ENCODE assay signal across 9 mouse cellular contexts in genomic region chr4:62612601-62613501, GRCm38 (mm10). TPM values are rescaled to one million over a fixed set of nuclear protein-coding genes. Genes with fewer than 3 reads are reported as not detected.
A peak's percentile ranks its signal among the peaks of the same experiment; 100 is the strongest.
DNase-seq lines count a peak whose midpoint lies in the region; ATAC-seq and TF ChIP-seq lines count a peak whose summit lies in the region.
"Had no signal": no experiment of that assay in that cellular context is flagged by ENCODE, and none has a peak within 500 bp of the region (broad histone marks: within the 10 kb centered on the region; RNA-seq: fewer than 3 reads in every experiment).

No protein-coding gene starts in this region.

- no peak for ATAC-seq in neural tube, embryonic 11.5 days (ENCODE audit: insufficient read depth, low FRiP score, low TSS enrichment)
- ATAC-seq in forebrain, embryonic 11.5 days (replicated peaks; ENCODE audit: low FRiP score) = peak; percentile 73

- H3K36me3 ChIP-seq in neural tube, embryonic 11.5 days (ENCODE audit: control insufficient read depth, insufficient read depth, low read length) = no peaks in the 10 kb centered on the region
- no peaks in the 10 kb centered on the region for H3K36me3 ChIP-seq in forebrain, embryonic 11.5 days (ENCODE audit: control insufficient read depth, insufficient read depth, low read length)
- H3K36me3 ChIP-seq: G1E had no signal

- H3K4me3 ChIP-seq in neural tube, embryonic 11.5 days (ENCODE audit: low read depth, low read length) = no peak overlapping the region
- H3K4me3 ChIP-seq in forebrain, embryonic 11.5 days (ENCODE audit: low read depth, low read length) = no peak overlapping the region
- H3K4me3 ChIP-seq in lung, adult 2 months (replicated peaks; ENCODE audit: extremely low read depth, low read depth, low read length) = no peak overlapping the region

- no peak for DNase-seq in neural tube, embryonic 11.5 days (ENCODE audit: low spot score)
- DNase-seq in neural tube, embryonic 10.5 days (ENCODE audit: extremely low spot score, low spot score) = no peak
- peak; percentile 71 for DNase-seq in forebrain, embryonic 11.5 days (ENCODE audit: low spot score)
- DNase-seq in layer of hippocampus, adult 11-12 months (ENCODE audit: low spot score) = peak; percentile 76
- DNase-seq in lung, adult 2 months = peak; percentile 52
- DNase-seq in right cerebral cortex, postnatal 10 days (ENCODE audit: low spot score in 2 of 2) = peak; percentile 89 to 91
- DNase-seq in spleen, adult 18-20 months = no peak
- no peak for DNase-seq in natural killer cell, adult 2 months (ENCODE audit: low spot score in 2 of 2)

- no peak overlapping the region; the same call in 1 of the 2 replicates for H3K9ac ChIP-seq in neural tube, embryonic 11.5 days (ENCODE audit: low read length)
- peak overlapping the region; percentile 24; the same call in 1 of the 2 replicates for H3K9ac ChIP-seq in forebrain, embryonic 11.5 days (ENCODE audit: low read length)

- TF ChIP-seq CTCF in lung, adult 2 months (IDR thresholded peaks at IDR 0.05; ENCODE audit: insufficient read depth, low read length) = no peak

- peak overlapping the region; percentile 60 for H3K27ac ChIP-seq in neural tube, embryonic 11.5 days (ENCODE audit: low read depth, low read length)
- peak overlapping the region; percentile 84 for H3K27ac ChIP-seq in forebrain, embryonic 11.5 days (ENCODE audit: low read depth, low read length)

- H3K27me3 ChIP-seq in neural tube, embryonic 11.5 days (ENCODE audit: control insufficient read depth, insufficient read depth, low read length) = no peaks in the 10 kb centered on the region
- H3K27me3 ChIP-seq in forebrain, embryonic 11.5 days (ENCODE audit: control insufficient read depth, insufficient read depth, low read length) = no peaks in the 10 kb centered on the region

- no peak overlapping the region for H3K4me2 ChIP-seq in neural tube, embryonic 11.5 days (ENCODE audit: low read depth)
- H3K4me2 ChIP-seq in forebrain, embryonic 11.5 days (ENCODE audit: low read depth, low read length, severe bottlenecking) = peak overlapping the region; percentile 26

- no peaks in the 10 kb centered on the region for H3K9me3 ChIP-seq in neural tube, embryonic 11.5 days (ENCODE audit: control insufficient read depth, low read length)
- no peaks in the 10 kb centered on the region for H3K9me3 ChIP-seq in forebrain, embryonic 11.5 days (ENCODE audit: control insufficient read depth, low read length)

- 23% methylated on average over 22 of the region's 22 CpGs for WGBS in neural tube, embryonic 11.5 days
- 31% methylated on average over 22 of the region's 22 CpGs for WGBS in forebrain, embryonic 11.5 days
- WGBS in lung, adult 2 months = 31% methylated on average over 22 of the region's 22 CpGs

- peaks cover 18% of the 10 kb centered on the region for H3K4me1 ChIP-seq in neural tube, embryonic 11.5 days (ENCODE audit: control insufficient read depth, insufficient read depth, low read length)
- H3K4me1 ChIP-seq in forebrain, embryonic 11.5 days (replicated peaks; ENCODE audit: control insufficient read depth, insufficient read depth, low read length) = peaks cover 20% of the 10 kb centered on the region
- H3K4me1 ChIP-seq in lung, adult 2 months (ENCODE audit: control insufficient read depth, insufficient read depth, low read length) = peaks cover 16% of the 10 kb centered on the region

- TF ChIP-seq POLR2A in lung, adult 2 months (IDR thresholded peaks at IDR 0.05; ENCODE audit: borderline replicate concordance, extremely low read depth, low read depth, low read length) = no peak

RNA-seq across cellular contexts. Expression of gene Rgs3, which starts 53.2 kb away (rescaled TPM):
- polyA plus RNA-seq in neural tube, embryonic 11.5 days (2014; fragmentation: Nextera tagmentation; extraction: Ambion mirVana) = 29.4 and 31.6 TPM in 2 replicates
- polyA plus RNA-seq in forebrain, embryonic 11.5 days (2014; fragmentation: Nextera tagmentation; extraction: Ambion mirVana) = 33.6 and 39.7 TPM in 2 replicates
- 97.1 and 104 TPM in 2 replicates for polyA plus RNA-seq in lung, adult 2 months (2012; rRNA removed)
- polyA plus RNA-seq: G1E had no signal

Comparison
In these comparisons a context has a peak if more than half of its experiments do, and no peak if none do; other contexts are left out.
1. DNase-seq: peak in forebrain, embryonic 11.5 days (single experiment), layer of hippocampus, adult 11-12 months (single experiment), lung, adult 2 months (single experiment) and right cerebral cortex, postnatal 10 days (2 of 2); none in neural tube, embryonic 11.5 days (single experiment), neural tube, embryonic 10.5 days (single experiment), spleen, adult 18-20 months (0 of 2) and natural killer cell, adult 2 months (0 of 2).